Mouse (Mus musculus) ZHBTc4 (cell line): ENCODE measurements around the gene Fkbp15.
"Not testable (repeated sequence)": the region's sequence is repeated elsewhere in the genome, so short reads cannot be mapped to it uniquely, and the experiment has no call there.

Experiments
- DNase-seq: peaks from one replicate; pipeline ENCODE4 v3.0.0-alpha.2; 2011; ENCODE audit warnings: low read depth, low spot score

Gene Fkbp15

DNA sequence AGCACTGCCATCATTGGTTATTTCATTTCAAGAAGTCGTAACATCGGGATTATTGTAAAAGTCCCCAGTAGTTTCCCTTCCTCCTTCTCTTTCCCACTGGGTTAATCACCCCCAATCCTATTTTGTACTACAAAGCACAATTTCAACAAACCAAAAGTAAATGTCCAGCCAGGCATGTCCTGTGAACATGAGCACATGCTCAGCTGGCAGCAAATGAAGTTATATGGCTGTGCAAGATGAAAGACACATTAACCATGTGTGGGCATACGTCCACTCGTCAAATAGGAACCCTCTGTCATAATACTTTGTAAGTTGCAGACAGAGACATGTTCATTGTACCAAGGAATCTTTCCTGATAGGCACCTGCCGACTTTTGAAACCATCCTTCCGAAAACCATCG, 77.4 kb downstream of the Fkbp15 start:
- DNase-seq, result no peak

DNA sequence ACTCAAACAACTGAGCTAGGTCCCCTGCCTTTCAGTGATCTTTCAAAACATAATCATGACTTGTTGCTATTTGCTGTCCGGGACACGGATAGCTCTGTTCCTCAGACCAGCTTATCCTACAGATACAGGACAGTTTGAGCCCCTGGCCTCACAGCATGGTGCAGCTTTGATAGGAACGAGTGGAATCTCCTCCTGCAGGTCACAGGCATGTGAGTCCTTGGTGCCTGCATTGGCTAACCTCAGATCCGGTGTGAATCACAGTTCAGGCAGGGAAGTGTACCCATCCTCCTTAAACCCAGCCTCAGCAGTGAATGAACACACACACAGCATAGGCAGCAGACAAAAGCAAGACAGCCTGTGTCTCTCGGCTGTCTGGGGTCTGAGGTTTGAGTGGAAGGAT, 79.0 kb downstream of the Fkbp15 start:
- DNase-seq, result no peak

DNA sequence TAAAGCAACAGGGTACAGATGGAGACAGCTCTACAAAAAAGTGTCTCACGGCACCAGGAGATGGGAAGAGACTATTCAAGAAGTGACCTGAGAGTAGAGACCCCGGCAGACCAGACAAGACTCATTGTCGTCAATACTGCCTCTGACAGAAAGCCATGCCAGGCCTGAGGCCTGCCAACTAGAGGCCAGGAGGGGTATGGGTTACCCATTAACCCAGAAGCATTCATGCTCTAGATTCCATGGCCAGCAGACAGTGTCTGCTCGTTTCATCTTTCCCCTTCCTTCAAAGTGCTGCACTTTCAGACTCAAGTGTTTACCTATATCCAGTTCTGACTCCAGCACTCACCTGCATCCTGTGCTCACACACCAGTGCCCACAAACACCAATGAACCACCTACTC, 82.3 kb downstream of the Fkbp15 start:
- no peak for DNase-seq

DNA sequence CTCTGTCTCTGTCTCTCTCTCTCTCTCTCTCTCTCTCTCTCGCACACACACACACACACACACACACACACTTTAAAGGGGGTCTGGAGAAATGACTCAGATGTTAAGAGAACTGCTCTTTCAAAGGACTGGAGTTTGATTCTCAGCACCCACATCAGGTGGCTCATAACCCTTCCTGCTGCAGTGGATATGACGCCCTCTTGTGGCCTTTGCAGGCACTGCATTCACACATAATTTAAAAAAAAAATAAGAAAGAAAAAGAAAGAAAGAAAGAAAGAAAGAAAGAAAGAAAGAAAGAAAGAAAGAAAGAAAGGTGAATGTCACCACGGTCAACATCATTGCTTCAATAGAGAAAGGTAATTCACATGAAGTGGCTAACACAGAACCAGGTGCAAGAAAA, 83.1 kb downstream of the Fkbp15 start:
- no peak for DNase-seq

DNA sequence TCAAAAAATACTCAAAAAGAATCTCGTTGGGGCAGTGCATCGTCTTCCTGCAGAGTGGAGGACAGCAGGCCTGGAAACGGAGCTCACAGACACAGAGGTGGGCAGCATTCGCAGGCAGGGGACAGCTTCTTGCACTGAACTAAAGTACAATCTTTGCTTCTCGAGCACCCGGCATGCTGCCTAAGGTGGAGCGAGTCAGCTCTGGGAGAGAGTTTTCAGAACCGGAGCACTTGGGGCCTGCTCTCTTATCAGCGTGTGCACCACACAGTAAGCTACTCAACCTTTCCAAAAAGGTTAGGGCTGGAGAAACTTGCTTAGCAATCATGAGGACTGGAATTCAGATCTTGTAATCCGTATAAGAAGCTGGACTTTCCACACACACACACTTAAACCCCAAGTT, 83.7 kb downstream of the Fkbp15 start:
- no peak for DNase-seq

DNA sequence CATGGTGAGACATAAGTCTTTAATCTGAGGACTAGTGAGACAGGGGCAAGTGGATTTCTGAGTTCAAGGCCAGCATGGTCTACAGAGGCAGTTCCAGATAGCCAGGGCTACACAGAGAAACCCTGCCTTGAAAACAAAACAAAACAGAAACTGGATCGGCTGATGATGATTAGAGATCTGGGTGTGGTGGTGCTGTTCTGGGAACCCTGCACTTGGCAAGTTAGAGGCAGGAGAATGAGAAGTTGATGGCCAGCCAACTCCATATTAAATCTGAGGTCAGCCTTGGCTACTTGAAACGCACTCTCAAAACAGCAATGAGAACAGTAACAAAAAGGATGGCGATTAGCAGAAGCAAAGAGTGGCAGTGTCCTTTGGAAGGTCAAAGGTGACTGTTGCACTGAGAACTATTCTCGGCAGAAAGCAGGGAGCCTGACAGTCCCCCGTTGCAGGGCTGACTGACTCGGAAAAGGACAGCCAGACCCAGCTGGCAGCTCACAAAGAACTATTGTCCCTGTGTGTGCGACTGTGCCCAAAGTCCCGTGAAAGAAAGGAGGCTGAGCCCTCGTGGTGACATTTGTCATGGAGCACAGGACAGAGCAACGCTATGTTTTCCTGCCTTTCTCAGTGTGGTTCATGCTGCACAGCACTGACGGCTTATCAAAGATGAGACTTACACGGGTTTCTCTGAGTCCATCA, 85.4 kb downstream of the Fkbp15 start:
- DNase-seq, result no peak

DNA sequence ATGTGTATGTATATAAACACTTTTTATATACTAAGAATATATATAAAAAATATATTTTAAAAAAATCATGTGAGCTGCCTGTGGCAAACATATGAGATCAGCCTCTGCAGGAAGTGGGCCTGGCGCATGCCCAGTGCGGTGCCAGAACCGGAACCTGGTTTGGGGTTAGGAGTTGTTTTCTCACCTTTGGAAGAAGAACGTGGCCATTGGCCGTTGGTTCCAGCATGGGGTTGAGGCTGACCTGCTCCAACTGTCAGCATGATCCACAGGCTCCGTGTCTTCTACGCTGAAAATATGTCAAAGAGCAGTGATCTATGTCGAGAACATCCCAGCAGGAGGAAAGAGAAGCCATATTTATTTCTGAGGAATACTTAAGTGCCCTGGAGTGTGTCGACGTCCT, 86.4 kb downstream of the Fkbp15 start:
- no peak for DNase-seq

DNA sequence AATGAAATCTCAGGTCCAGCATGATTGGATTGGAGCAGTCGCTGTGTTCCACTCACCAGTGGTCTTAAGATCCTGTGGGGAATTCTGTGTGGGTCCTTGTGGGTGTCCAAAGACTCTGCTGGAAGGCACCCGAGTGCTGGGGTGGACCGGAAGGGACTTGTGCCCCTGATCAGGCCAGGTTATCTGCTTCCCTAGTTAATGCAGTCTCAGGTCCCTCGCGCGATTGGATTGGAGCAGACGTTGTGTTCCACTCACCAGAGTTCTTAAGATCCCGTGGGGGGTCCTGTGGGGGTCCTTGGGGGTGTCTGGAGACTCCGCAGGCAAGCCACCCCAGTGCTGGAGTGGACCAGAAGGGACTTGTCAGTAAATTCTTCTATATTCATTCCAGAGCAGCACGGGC, 87.7 kb downstream of the Fkbp15 start:
- DNase-seq, result no peak

DNA sequence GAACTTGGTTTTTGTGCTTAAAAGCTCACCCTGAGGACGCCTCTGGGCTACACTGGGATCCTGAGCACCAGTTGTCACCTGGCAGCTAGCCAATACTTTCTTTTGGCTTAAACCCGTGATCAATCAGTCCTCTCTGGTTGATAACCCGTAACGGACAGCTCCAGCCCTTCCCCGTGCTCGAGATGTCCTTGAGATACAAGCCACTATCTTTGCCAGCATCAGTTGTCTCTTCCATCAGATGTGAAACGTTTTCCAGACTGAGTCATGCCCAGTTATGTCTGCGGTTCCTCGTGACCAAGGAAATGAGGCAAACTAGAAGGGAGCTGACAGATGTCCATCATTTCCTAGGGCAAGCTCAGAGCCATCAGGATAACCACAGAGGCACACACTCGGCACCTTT, 93.2 kb downstream of the Fkbp15 start:
- DNase-seq, result no peak

DNA sequence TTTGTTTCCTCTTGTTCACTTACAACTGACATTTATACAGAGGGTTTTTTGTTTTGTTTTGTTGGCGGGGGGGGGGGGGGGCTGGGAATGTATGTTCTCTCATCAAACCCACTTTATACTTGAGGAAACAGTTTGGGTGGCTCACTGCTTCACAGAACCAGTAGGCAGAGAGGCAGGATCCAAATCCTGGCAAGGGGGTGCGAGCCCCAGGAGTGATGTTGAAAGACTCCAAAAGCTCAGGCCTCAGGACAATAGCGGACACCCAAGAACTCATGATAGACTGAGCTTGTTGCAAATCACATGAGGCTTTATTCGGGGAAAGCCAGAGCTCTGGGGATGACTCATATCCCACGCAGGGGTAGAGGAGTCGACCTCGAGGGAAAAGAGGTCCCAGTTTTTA, 94.3 kb downstream of the Fkbp15 start:
- not testable (repeated sequence) for DNase-seq

DNA sequence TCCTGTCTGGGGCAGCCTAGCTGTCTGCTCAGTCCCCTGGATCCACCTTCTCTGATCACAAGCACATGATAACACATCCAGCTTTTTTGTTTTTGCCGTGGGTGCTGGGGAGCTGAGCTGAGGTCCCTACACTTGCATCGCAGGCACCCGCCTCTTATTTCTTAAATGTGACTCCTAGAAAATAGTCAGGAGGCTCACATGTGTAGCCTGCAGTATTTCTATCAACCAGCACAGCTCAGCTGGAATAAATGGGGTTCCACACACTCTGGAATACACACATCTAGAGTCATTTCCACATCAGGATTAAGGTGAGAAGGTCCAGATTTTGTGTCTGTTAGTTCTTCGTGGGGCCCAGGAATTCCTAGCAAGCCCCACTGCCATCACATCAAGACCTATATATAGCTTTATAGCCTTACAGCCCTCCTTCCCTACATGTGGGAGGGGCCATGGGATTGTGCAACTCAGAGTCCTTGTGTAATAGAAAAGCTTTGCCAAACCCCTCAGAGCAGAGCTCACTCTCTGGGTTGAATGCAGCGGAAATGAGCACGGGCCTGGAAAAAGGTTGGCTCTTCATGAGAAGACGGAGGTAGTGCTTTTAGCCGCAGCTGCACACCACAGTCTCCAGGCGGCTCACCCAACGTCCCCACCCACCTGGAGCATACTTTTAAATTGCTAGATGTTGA, 95.1 kb downstream of the Fkbp15 start:
- DNase-seq, result no peak

DNA sequence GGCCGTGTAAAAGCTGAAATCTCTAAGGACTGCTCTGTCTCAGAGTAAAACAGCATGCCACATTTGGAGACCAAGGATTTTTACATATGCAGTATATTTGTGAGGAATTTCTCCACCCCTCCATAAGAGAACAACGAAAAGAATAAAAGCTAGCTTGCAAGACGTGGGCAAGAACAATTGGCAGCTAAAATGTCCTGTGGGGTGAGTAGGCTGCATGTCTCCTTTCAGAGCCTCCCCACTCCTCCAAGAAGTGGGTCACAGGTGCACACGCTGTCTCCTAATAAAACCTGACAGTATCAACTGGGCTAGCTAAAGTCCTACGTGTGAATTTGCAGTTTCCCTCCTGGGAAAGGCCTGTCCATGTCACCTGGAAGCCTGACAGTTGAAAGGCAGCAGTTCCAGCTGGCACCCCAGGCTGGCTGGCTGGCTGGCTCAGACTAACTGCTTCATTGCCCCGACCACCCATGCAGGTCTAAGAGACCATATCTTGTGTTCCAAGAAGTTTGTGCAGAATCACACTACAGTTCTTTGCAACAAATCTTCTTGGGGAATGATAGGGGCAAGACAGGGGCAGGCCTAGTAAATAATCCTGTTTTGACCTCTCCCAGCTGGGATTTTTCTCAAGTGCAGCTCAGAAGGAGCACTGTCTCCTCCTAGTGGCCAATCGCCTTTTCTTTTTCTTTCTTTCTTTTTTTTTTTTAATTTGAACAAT, 97.1 kb downstream of the Fkbp15 start:
- DNase-seq, result peak; percentile 53

DNA sequence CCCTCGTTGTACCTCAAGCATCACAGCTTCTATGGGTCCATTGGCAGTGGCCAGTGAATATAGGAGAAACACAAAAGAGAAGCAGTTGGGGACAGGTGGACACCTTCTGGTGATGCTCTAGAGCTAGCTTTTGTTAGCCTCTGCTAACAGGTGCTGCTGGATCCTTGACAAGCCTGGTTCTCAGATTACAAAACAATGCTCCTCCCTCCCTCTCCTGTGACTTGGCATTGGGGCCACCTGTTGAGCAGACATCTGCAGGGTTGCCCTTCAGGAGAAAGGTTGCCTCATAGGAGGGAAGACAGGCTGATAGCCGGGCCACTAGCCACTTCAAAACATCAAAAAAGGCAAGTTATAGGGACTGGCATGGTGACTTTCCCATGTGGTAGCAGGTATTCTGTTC, 98.1 kb downstream of the Fkbp15 start, which contains the start of gene Slc31a2:
TSS of gene Slc31a2 (plus strand) at position 287 of the 400 bp plus-strand sequence.
- peak; percentile 47 for DNase-seq

DNA sequence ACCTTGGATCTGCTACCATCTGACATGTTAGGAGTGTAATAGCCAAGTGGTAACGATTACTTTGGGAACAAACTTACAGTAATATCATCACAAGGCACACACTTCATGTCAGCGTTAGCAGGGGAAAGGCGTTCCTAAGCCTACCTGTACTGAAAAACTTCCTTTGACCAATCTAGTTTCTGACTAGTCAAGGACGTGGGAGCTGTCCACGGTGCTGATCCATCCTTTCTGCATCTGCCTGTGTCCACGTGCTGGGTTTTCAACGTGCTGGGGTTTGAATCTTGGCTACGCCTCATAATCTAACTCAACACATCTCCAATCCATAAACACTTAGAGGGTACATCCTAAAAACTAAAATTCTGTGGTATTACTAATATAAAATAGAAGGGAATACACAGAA, 103.4 kb downstream of the Fkbp15 start:
- peak; percentile 69 for DNase-seq

DNA sequence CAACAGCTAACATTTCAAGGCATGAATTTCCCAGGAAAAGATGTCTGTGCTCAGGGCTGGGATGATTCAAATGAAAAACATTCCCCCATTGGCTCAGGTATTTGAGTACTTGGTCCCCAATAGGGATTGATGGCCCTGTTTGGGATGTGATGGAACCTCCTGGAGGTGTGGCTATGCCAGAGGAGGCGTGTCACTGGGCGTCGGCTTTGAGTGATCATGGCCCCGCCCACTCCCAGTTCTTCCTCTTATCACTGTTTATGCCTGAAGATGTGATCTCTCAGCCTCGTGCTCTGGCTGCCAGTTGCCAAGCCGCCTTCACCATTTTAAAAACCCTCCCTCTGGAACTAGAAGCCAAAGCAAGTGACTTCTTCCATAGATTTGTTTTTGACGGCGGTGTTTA, 105.8 kb downstream of the Fkbp15 start:
- DNase-seq, result peak; percentile 83

DNA sequence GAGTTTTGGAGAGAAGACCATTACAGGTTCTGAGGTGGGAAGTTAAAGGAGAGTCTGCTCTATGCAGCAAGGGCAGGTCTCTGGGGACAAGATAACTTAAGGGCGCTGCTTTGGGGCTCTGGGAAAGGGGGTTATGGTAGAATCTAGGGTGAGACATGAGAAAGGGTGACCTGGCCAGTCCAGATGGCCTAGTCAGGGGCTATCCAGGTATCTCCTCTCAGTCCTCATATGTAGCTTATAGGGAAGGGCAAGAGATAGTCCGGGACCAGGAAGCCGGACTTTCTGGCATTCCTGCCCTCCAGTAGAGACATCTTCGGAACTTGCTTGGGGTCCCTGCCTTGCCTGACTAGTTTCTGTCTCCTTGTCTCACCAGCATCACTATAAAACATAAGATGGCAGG, 108.6 kb downstream of the Fkbp15 start:
- no peak for DNase-seq

DNA sequence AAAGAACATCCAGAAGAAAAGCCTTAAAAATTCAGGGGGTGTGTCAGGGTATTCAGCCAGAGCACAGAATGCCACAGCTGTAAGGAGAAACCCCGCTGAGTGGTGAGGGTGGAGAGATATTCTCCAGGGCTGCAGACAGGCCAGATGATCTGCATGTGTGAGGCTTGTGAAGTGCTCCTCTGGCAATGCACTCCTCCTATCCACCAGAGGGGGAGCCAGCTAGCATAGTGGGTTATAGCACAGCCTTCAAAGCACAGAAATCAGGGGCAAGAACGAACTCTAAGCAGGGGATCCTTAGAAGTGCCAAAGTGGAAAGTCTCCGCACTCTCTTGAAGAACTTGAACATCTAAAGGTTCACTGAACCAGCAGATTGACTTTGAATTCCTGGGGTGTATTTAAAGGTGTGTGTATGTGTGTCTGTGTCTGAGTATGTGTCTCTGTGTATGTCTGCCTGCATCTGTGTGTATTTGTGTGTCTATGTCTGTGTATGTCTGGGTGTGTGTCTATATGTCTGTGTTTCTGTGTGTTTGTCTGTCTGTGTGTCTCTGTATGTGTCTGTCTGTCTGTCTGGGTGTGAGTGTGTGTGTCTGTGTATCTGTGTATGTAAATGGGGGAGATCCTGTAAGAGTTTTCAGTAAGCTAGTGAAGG, 109.3 kb downstream of the Fkbp15 start:
- peak; percentile 97 for DNase-seq
